Mouse (Mus musculus) testis, adult 2 months (tissue): ENCODE measurements around the gene Ccdc155. TPM values are rescaled to one million over a fixed set of nuclear protein-coding genes. Genes with fewer than 3 reads are reported as not detected.
"Not testable (repeated sequence)": the region's sequence is repeated elsewhere in the genome, so short reads cannot be mapped to it uniquely, and the experiment has no call there.

Experiments
- H3K27ac ChIP-seq: fragments of 200-500 bp; 2 replicates; pipeline ENCODE4 v1.5.1; 2012; ENCODE audit warnings: low read depth, low read length; ENCODE audit not compliant: control insufficient read depth, insufficient read depth
- H3K27me3 ChIP-seq: fragments of 200-500 bp; 2 replicates; pipeline ENCODE4 v1.6.1; 2012; ENCODE audit warnings: mild to moderate bottlenecking, low read length, moderate library complexity; ENCODE audit not compliant: control insufficient read depth, insufficient read depth
- H3K36me3 ChIP-seq: fragments of 200-500 bp; 2 replicates; pipeline ENCODE4 v1.6.1; 2012; ENCODE audit warnings: mild to moderate bottlenecking, low read length; ENCODE audit not compliant: control insufficient read depth, insufficient read depth
- H3K4me1 ChIP-seq: fragments of 200-500 bp; 2 replicates; pipeline ENCODE4 v1.6.1; 2012; ENCODE audit warnings: low read length; ENCODE audit not compliant: control insufficient read depth, insufficient read depth
- H3K4me3 ChIP-seq: fragments of 200-500 bp; 2 replicates; pipeline ENCODE4 v1.5.1; 2012; ENCODE audit warnings: low read depth, mild to moderate bottlenecking, low read length, moderate library complexity, mixed read lengths; ENCODE audit not compliant: control insufficient read depth
- CTCF ChIP-seq: fragments of 200-500 bp; IDR thresholded peaks from 2 replicates; pipeline ENCODE4 v1.5.1; 2012; ENCODE audit warnings: low read depth, mild to moderate bottlenecking, inconsistent platforms, low read length, moderate library complexity; ENCODE audit not compliant: control insufficient read depth, insufficient read depth, insufficient replicate concordance
- POLR2A ChIP-seq: fragments of 200-500 bp; IDR thresholded peaks from 2 replicates; pipeline ENCODE4 v1.6.1; 2012; ENCODE audit warnings: low read depth, mild to moderate bottlenecking, inconsistent platforms, low read length, moderate library complexity; ENCODE audit not compliant: control insufficient read depth
- polyA plus RNA-seq: library from polyadenylated mRNA; depleted of rRNA; stranded (reverse); fragments of >200 nt; gene quantifications from 2 replicates; pipeline ENCODE4 v1.2.3, GENCODE M21; 2012

The Ccdc155 gene
- polyA plus RNA-seq, 1 experiment, result 78.3 TPM

DNA sequence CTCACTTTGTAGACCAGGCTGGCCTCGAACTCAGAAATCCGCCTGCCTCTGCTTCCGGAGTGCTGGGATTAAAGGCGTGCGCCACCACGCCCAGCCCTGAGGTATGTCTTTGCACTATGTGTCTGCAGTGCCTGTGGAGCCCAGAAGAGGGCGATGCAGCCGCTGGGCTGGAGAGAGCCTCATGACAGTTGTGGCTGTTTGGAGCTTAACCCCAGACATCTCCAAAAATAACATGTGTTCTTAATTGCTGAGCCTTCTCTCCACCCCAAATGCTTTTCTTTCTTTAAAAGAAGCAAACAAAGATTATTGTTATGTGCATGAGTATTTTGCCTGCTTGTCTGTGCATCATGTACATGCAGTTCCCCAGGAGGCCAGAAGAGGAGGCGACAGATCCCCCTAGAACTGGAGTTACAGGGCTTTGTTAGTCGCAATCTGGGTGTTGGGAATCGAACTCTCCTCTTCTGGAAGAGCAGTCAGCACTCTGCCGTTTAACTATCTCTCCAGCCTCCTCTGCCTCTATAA lies 49.6 kb downstream of the Ccdc155 start:
- no peaks in the 10 kb centered on the region for H3K27me3 ChIP-seq
- peak; percentile 57; the same call in 1 of the 2 replicates for TF ChIP-seq CTCF
- TF ChIP-seq POLR2A, result no peak
- H3K27ac ChIP-seq, result peak overlapping the region; percentile 44; the same call in 1 of the 2 replicates

DNA sequence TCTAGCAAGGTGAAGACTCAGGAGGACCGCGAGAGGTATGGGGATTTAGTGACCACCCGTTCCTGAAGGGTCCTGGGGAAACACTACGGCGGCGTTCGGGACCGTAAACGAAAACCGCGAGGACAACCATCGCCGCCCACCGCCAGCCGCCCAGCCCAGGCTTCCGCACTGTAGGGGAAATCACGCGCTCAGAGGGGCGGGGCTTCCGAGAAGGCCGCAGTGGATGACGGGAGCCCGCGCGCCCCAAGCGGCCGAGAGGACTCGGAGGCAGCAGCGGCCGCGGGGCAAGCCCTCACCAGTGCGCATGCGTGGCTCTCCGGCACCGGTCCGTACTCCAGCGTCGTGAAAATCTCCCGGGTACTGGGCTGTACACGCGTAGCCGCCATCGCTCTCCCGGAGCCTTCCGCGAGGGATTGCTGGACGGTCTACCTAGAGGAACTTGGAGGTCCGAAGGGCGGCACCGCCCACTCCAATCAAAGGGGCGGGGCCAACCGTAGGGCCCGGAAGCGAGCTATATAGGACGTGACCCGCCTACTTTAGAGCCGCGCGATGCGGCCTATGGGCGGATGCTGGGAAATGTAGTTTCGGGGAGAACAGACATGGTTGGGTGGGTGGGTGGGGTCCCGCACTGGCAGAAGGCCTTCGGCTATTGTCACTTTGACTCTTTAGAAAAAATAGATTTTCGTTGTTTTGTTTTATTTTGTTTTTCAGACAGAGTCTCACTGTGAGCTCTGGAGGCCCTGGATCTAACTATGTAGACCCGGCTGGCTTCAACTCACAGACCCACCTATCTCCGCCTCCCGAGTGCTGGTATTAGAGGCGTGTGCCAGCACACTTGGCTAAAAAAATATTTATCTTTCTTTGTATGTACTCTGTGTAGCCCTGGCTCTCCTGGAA lies 50.3 kb downstream of the Ccdc155 start, which contains the start of the genes Pih1d1 and Aldh16a1:
Gene Pih1d1 (plus strand): TSS at position 208 of the 897 bp plus-strand sequence.
Gene Aldh16a1 (minus strand): TSS at position 489 of the 897 bp plus-strand sequence.
- H3K27me3 ChIP-seq, result no peaks in the 10 kb centered on the region
- peak within 1 kb of the TSS; percentile 100 for H3K27ac ChIP-seq
- H3K36me3 ChIP-seq, result peaks cover 5% of the 10 kb centered on the region; the same call in 1 of the 2 replicates
- peak; percentile 90 for TF ChIP-seq POLR2A
- TF ChIP-seq CTCF, result peak; percentile 33; the same call in 1 of the 2 replicates
- H3K4me1 ChIP-seq, result peaks cover 4% of the 10 kb centered on the region; the same call in 1 of the 2 replicates
- peak within 1 kb of the TSS; percentile 100 for H3K4me3 ChIP-seq

More for the DNA sequence above, 49.6 kb downstream of the Ccdc155 start:
- peaks cover 4% of the 10 kb centered on the region; the same call in 1 of the 2 replicates for H3K4me1 ChIP-seq
- peaks cover 5% of the 10 kb centered on the region; the same call in 1 of the 2 replicates for H3K36me3 ChIP-seq
- H3K4me3 ChIP-seq, result peak overlapping the region; percentile 76

DNA sequence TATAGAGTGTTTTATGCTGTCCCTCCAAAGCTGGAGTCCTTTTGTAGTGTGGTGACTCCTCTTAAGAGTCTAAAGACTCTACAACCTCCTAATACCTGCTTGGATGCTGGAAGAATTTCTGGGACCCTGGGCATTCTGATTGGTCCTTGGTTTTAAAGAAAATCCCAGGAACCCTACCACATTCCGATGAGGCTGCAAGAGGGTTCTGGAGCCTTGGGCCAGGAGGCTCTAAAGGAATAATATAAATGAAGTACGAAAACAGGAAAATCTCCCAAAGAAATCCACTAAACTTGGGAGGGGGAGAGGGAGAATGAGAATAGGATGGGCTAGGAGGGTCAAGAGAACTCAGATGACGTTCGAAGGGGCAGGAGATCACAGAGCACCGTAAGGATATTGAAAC lies 51.1 kb downstream of the Ccdc155 start:
- Histone ChIP-seq H3K36me3 (peaks cover 4% of the 10 kb centered on the region; the same call in 1 of the 2 replicates), H3K4me3 (peak overlapping the region; percentile 100), H3K27me3 (no peaks in the 10 kb centered on the region), H3K27ac (peak overlapping the region; percentile 97), H3K4me1 (peaks cover 4% of the 10 kb centered on the region; the same call in 1 of the 2 replicates)
- TF ChIP-seq CTCF (no peak), POLR2A (no peak)

DNA sequence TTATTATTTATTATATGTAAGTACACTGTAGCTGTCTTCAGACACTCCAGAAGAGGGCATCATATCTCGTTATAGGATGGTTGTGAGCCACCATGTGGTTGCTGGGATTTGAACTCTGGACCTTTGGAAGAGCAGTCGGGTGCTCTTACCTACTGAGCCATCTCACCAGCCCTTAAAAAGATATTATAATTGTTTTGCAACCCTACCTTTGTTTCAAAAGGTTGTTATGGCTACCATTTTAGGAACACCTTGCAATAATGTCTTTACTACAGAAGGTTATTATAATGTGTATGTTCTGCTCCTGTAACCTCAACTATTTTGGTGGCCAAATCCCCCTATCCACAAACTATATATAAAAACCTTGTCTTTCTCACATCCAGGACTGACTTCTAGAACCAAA lies 51.6 kb downstream of the Ccdc155 start:
- not testable (repeated sequence) for H3K27me3 ChIP-seq, H3K4me3 ChIP-seq, H3K4me1 ChIP-seq, H3K27ac ChIP-seq, H3K36me3 ChIP-seq

DNA sequence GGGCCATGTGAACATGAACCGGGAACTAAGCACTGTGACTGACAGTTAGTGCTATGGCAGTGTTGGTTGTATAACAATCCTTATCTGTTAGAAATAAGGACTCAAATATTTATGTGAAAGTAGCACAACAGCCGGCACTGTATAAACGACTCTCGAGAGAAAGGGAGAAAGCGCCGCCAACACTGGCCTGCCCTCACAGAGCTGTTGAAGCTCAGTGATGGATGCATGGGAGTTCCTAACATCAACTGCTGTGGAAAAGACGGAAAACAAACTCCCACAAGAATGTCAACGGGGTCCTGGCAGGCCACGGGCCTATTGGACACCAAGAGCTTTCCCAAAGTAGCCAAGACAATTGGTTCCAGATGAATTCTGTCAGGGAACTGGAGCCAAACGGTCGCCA lies 53.4 kb downstream of the Ccdc155 start:
- peaks cover 2% of the 10 kb centered on the region; the same call in 1 of the 2 replicates for H3K36me3 ChIP-seq
- TF ChIP-seq POLR2A (no peak), CTCF (no peak)
- peaks cover 4% of the 10 kb centered on the region; the same call in 1 of the 2 replicates for H3K4me1 ChIP-seq
- no peak overlapping the region for H3K27ac ChIP-seq
- H3K4me3 ChIP-seq, result no peak overlapping the region
- no peaks in the 10 kb centered on the region for H3K27me3 ChIP-seq

DNA sequence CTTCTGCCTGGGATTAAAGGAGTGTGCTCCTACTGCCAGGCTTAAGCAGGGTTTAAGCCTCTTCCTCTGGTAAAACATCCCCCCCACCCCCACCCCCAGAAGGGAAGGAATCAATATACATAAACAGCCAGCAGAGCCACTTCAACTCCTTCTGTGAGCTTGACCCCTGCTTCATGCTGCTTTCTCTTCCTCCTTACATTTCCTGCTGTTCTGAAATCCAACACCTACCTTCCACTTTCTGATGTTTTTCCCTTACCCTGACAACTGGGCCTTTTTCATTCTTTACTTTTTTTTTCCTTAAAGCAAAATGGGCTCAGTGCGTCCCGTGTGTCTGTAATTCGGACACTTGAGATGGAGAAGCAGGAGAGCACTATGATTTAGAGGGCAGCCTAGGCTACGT lies 54.4 kb downstream of the Ccdc155 start:
- H3K27ac ChIP-seq, result no peak overlapping the region; the same call in 1 of the 2 replicates
- no peaks in the 10 kb centered on the region for H3K36me3 ChIP-seq
- H3K4me1 ChIP-seq, result peaks cover 2% of the 10 kb centered on the region; the same call in 1 of the 2 replicates
- H3K4me3 ChIP-seq, result no peak overlapping the region
- TF ChIP-seq CTCF (no peak), POLR2A (no peak)
- no peaks in the 10 kb centered on the region for H3K27me3 ChIP-seq

DNA sequence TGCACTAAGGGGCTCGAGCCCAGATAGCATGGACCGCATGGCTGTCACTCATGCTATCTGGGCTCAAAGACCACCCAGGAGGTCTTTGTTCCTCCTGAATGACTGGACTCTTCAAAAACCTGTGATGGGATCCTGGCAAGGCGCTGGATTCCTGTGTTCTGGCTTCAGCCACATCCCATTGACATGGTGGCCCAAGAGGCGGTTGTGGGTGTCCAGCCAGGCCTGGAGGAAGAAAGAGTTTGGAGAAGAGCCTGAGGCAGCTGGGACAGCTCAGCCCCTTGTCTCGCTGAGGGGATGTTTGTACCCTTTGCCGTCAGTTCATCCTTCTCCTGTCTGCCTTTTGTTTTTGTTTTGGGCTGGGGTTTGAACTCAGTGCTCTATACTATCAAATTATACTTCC lies 55.1 kb downstream of the Ccdc155 start:
- H3K4me3 ChIP-seq, result no peak overlapping the region
- H3K4me1 ChIP-seq, result no peaks in the 10 kb centered on the region
- H3K27ac ChIP-seq, result no peak overlapping the region
- no peaks in the 10 kb centered on the region for H3K27me3 ChIP-seq
- TF ChIP-seq POLR2A, result no peak
- TF ChIP-seq CTCF, result no peak
- no peaks in the 10 kb centered on the region for H3K36me3 ChIP-seq
